Comparison of ENCODE assay signal across 27 mouse cellular contexts in the genomic region with DNA sequence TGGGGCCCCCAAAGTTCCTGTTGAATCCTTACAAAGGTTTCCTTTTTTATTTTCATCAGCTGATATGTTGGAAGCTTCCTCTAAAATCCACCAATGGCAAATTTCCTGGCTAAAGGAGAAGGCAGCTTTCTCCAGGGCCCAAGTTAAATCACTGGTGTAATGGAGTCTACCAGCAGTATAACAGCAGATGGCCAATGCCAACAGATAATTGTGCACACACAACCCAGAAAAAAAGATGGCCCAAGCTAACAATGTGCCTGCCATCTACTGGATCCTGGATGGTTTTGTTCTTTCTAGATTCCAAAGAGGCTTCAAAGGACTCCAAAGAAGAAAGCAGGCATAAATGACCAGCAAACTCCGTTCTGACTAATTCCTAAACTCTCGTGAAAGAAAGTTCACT.
"Had no signal": no experiment of that assay in that cellular context is flagged by ENCODE, and none has a peak within 500 bp of the region (broad histone marks: within the 10 kb centered on the region; RNA-seq: fewer than 3 reads in every experiment).

No protein-coding gene starts in this region.

- H3K27ac ChIP-seq: heart, adult 2 months; heart, embryonic 13.5 days; heart, embryonic 15.5 days; hindbrain, embryonic 12.5 days; hindbrain, embryonic 14.5 days; hindbrain, postnatal 0 days; kidney, embryonic 15.5 days; kidney, postnatal 0 days; limb, embryonic 13.5 days; limb, embryonic 15.5 days; liver, embryonic 12.5 days; liver, embryonic 14.5 days had no signal

- H3K4me1 ChIP-seq: limb, embryonic 15.5 days; liver, embryonic 12.5 days had no signal

- H3K9ac ChIP-seq: heart, embryonic 13.5 days; heart, embryonic 15.5 days; hindbrain, embryonic 12.5 days; hindbrain, embryonic 14.5 days; kidney, embryonic 15.5 days; limb, embryonic 13.5 days; limb, embryonic 15.5 days; liver, embryonic 12.5 days; liver, embryonic 14.5 days had no signal

- H3K9me3 ChIP-seq: heart, embryonic 13.5 days; heart, embryonic 15.5 days; hindbrain, embryonic 12.5 days; kidney, embryonic 15.5 days; limb, embryonic 13.5 days; limb, embryonic 15.5 days; liver, embryonic 12.5 days had no signal

- ATAC-seq: hindbrain, postnatal 0 days; intestine, embryonic 16.5 days; liver, embryonic 12.5 days had no signal

- DNase-seq: gastrocnemius, postnatal 14 days; gastrocnemius, postnatal 36 days; heart, adult 11 months; heart, adult 2 months; heart, postnatal 14 days; heart, postnatal 36 days; kidney, adult 11 months; kidney, adult 2 months; kidney, adult 9 months; kidney, postnatal 14 days; kidney, postnatal 36 days; layer of hippocampus, adult 9-11 months; layer of hippocampus, postnatal 36 days; left cerebral cortex, postnatal 4 days had no signal

- H3K4me3 ChIP-seq: heart, adult 2 months; heart, embryonic 13.5 days; heart, embryonic 15.5 days; hindbrain, embryonic 12.5 days; kidney, embryonic 15.5 days; limb, embryonic 13.5 days; limb, embryonic 15.5 days; liver, embryonic 12.5 days had no signal

- H3K27me3 ChIP-seq: heart, embryonic 13.5 days; heart, embryonic 15.5 days; hindbrain, embryonic 12.5 days; kidney, embryonic 15.5 days; limb, embryonic 13.5 days; limb, embryonic 15.5 days; liver, embryonic 12.5 days had no signal

- H3K36me3 ChIP-seq: kidney, embryonic 15.5 days; limb, embryonic 15.5 days; liver, embryonic 12.5 days had no signal

- H3K4me2 ChIP-seq: heart, embryonic 11.5 days; heart, embryonic 13.5 days; heart, embryonic 15.5 days; hindbrain, embryonic 12.5 days; hindbrain, embryonic 14.5 days; kidney, embryonic 15.5 days; limb, embryonic 13.5 days; limb, embryonic 15.5 days; liver, embryonic 12.5 days had no signal
